Mouse (Mus musculus) urinary bladder, adult 2 months (tissue): ENCODE results near the gene Tacr2. TPM values are rescaled to one million over a fixed set of nuclear protein-coding genes. Genes with fewer than 3 reads are reported as not detected.

Experiments used
- DNase-seq: peaks from one replicate; pipeline ENCODE4 v3.0.0; 2022; ENCODE audit warnings: low spot score
- polyA plus RNA-seq: library from polyadenylated mRNA; depleted of rRNA; stranded (reverse); fragments of >200 nt; gene quantifications from 2 replicates; pipeline ENCODE4 v1.2.3, GENCODE M21; 2012

Gene Tacr2
- polyA plus RNA-seq, 1 experiment: 4.2 TPM

- DNase-seq: no peak
Measured at GRCm38 (mm10) chr10:62239270-62239669, 13.0 kb upstream of the Tacr2 start.

GRCm38 (mm10) chr10:62242358-62242757 is 9.9 kb upstream of the Tacr2 start:
- no peak for DNase-seq

- DNase-seq: no peak
Measured at GRCm38 (mm10) chr10:62242896-62243295, 9.3 kb upstream of the Tacr2 start.

- DNase-seq: no peak
Measured at GRCm38 (mm10) chr10:62244067-62244466, 8.2 kb upstream of the Tacr2 start.

- no peak for DNase-seq
Measured at GRCm38 (mm10) chr10:62247156-62247555, 5.1 kb upstream of the Tacr2 start.

GRCm38 (mm10) chr10:62247815-62248214 is 4.4 kb upstream of the Tacr2 start:
- no peak for DNase-seq

- DNase-seq: no peak
Measured at GRCm38 (mm10) chr10:62252496-62253235, 428 bp downstream of the Tacr2 start.

GRCm38 (mm10) chr10:62258298-62258697 is 6.1 kb downstream of the Tacr2 start:
- DNase-seq: no peak

GRCm38 (mm10) chr10:62261115-62261886 is 9.1 kb downstream of the Tacr2 start:
- DNase-seq: no peak

- no peak for DNase-seq
Measured at GRCm38 (mm10) chr10:62264299-62264698, 12.1 kb downstream of the Tacr2 start.

- no peak for DNase-seq
Measured at GRCm38 (mm10) chr10:62269278-62269677, 17.0 kb downstream of the Tacr2 start.

GRCm38 (mm10) chr10:62275235-62275634 is 23.0 kb downstream of the Tacr2 start:
- DNase-seq: peak; percentile 79

GRCm38 (mm10) chr10:62277499-62278293 is 25.5 kb downstream of the Tacr2 start:
- no peak for DNase-seq

- DNase-seq: no peak
Measured at GRCm38 (mm10) chr10:62279066-62279465, 26.8 kb downstream of the Tacr2 start.

GRCm38 (mm10) chr10:62279671-62280070 is 27.4 kb downstream of the Tacr2 start:
- no peak for DNase-seq

- DNase-seq: peak; percentile 46
Measured at GRCm38 (mm10) chr10:62282782-62283181, 30.5 kb downstream of the Tacr2 start.

GRCm38 (mm10) chr10:62283206-62283792 is 31.1 kb downstream of the Tacr2 start:
- DNase-seq: no peak

GRCm38 (mm10) chr10:62287460-62288124 is 35.4 kb downstream of the Tacr2 start:
- no peak for DNase-seq

- no peak for DNase-seq
Measured at GRCm38 (mm10) chr10:62294112-62294511, 41.9 kb downstream of the Tacr2 start.

GRCm38 (mm10) chr10:62296086-62296872 is 44.0 kb downstream of the Tacr2 start:
- no peak for DNase-seq
